Mouse (Mus musculus) neural tube, embryonic 12.5 days (tissue): ENCODE data around the gene Gm4767. TPM values are rescaled to one million over a fixed set of nuclear protein-coding genes. Genes with fewer than 3 reads are reported as not detected.
A peak's percentile ranks its signal among the peaks of the same experiment; 100 is the strongest.
"Not testable (repeated sequence)": the region's sequence is repeated elsewhere in the genome, so short reads cannot be mapped to it uniquely, and the experiment has no call there.

Experiments
- ATAC-seq: fragments of 200-750 bp; cut with Nextera tagmentation; 2 replicates; pipeline ENCODE4 v1.8.0; 2017; ENCODE audit warnings: low read depth, mild to moderate bottlenecking, moderate TSS enrichment, moderate library complexity; ENCODE audit not compliant: low FRiP score
- H3K27ac ChIP-seq: fragments of 300-500 bp; sonication (generic); 2 replicates; pipeline ENCODE4 v1.5.1; 2016
- H3K27me3 ChIP-seq: fragments of 300-500 bp; sonication (generic); replicated peaks from 2 replicates; pipeline ENCODE4 v1.6.1; 2016; ENCODE audit warnings: mild to moderate bottlenecking
- H3K36me3 ChIP-seq: fragments of 300-500 bp; sonication (generic); 2 replicates; pipeline ENCODE4 v1.6.1; 2016; ENCODE audit warnings: mild to moderate bottlenecking
- H3K4me1 ChIP-seq: fragments of 300-500 bp; sonication (generic); 2 replicates; pipeline ENCODE4 v1.6.1; 2016
- H3K4me2 ChIP-seq: fragments of 300-500 bp; sonication (generic); replicated peaks from 2 replicates; pipeline ENCODE4 v1.6.1; 2016; ENCODE audit warnings: mild to moderate bottlenecking
- H3K4me3 ChIP-seq: fragments of 300-500 bp; sonication (generic); 2 replicates; pipeline ENCODE4 v1.5.1; 2016
- H3K9ac ChIP-seq: fragments of 300-500 bp; sonication (generic); 2 replicates; pipeline ENCODE4 v1.6.1; 2016; ENCODE audit warnings: mild to moderate bottlenecking
- H3K9me3 ChIP-seq: fragments of 300-500 bp; sonication (generic); 2 replicates; pipeline ENCODE4 v1.6.1; 2016; ENCODE audit warnings: mild to moderate bottlenecking
- WGBS: fragments of 180-500 bp; shearing (Covaris S2); methylation state at CpG from one replicate; pipeline ENCODE4 v1.1.7; 2016; 5-methylcytosine and 5-hydroxymethylcytosine counted together
- polyA plus RNA-seq: library from polyadenylated mRNA; unstranded; fragments of >200 nt; fragmentation: Nextera tagmentation; extraction: Ambion mirVana; gene quantifications from 2 replicates; pipeline ENCODE4 v1.2.1, GENCODE M21; 2016

Gm4767 gene
- 2.5 and 2.9 TPM in 2 replicates for polyA plus RNA-seq

GRCm38 (mm10) chr10:81811899-81812298 is at the start of gene Gm4767:
Gene Gm4767, plus strand, starts transcription at chr10:81812186.
- not testable (repeated sequence) for H3K4me1 ChIP-seq, H3K9me3 ChIP-seq, H3K27ac ChIP-seq, H3K4me2 ChIP-seq, H3K36me3 ChIP-seq, H3K4me3 ChIP-seq, ATAC-seq, H3K27me3 ChIP-seq, H3K9ac ChIP-seq
- WGBS, result 23% methylated on average over 18 of the region's 20 CpGs

GRCm38 (mm10) chr10:81770506-81771403 is 41.2 kb upstream of the Gm4767 start, which contains the start of gene Gm3055:
Gene Gm3055, minus strand, starts transcription at chr10:81771161.
- no CpG with 5 or more reads among the region's 43 CpGs for WGBS

GRCm38 (mm10) chr10:81771404-81771777 is 40.6 kb upstream of the Gm4767 start:
- peak; percentile 63 for ATAC-seq
- H3K27ac ChIP-seq, H3K36me3 ChIP-seq, H3K27me3 ChIP-seq, H3K4me1 ChIP-seq, H3K4me2 ChIP-seq, H3K4me3 ChIP-seq, H3K9me3 ChIP-seq, H3K9ac ChIP-seq: not testable (repeated sequence)
- no CpG with 5 or more reads among the region's 3 CpGs for WGBS

More at GRCm38 (mm10) chr10:81770506-81771403, 41.2 kb upstream of the Gm4767 start, which contains the start of gene Gm3055:
- H3K9ac ChIP-seq, H3K4me3 ChIP-seq, H3K27ac ChIP-seq, H3K9me3 ChIP-seq, H3K4me1 ChIP-seq, H3K36me3 ChIP-seq, H3K27me3 ChIP-seq, H3K4me2 ChIP-seq: not testable (repeated sequence)
- ATAC-seq, result peak; percentile 97

- H3K4me3 ChIP-seq, H3K9ac ChIP-seq, H3K4me2 ChIP-seq, H3K27me3 ChIP-seq, H3K4me1 ChIP-seq, H3K9me3 ChIP-seq, H3K36me3 ChIP-seq, H3K27ac ChIP-seq, ATAC-seq: not testable (repeated sequence)
- no CpG with 5 or more reads among the region's 18 CpGs for whole genome bisulfite sequencing
Observed at GRCm38 (mm10) chr10:81846219-81846618, 34.2 kb downstream of the Gm4767 start.

GRCm38 (mm10) chr10:81863409-81864407 is 51.7 kb downstream of the Gm4767 start, which contains the start of gene Gm32687:
Gene Gm32687, plus strand, starts transcription at chr10:81863934.
- ATAC-seq, result peak; percentile 100
- not testable (repeated sequence) for H3K4me3 ChIP-seq, H3K9me3 ChIP-seq, H3K9ac ChIP-seq, H3K27ac ChIP-seq, H3K36me3 ChIP-seq, H3K27me3 ChIP-seq, H3K4me1 ChIP-seq, H3K4me2 ChIP-seq
- 21% methylated on average over 5 of the region's 49 CpGs for WGBS

Other genes with a start within 250 kb of the Gm4767 start
- 18.1 and 19.6 TPM in 2 replicates for gene Tle2, start 237.6 kb upstream of the Gm4767 start, polyA plus RNA-seq
- gene Tle6, start 211.1 kb upstream of the Gm4767 start, polyA plus RNA-seq, result 6.4 and 7.3 TPM in 2 replicates
- gene BC025920, start 205.9 kb upstream of the Gm4767 start, polyA plus RNA-seq, result 1.4 and 2.3 TPM in 2 replicates
- gene Sirt6, start 184.4 kb upstream of the Gm4767 start, polyA plus RNA-seq, result 53.3 and 56.6 TPM in 2 replicates
- gene Ankrd24, start 183.6 kb upstream of the Gm4767 start, polyA plus RNA-seq, result 8.8 and 9.0 TPM in 2 replicates
- gene Gm10778, start 163.1 kb upstream of the Gm4767 start, polyA plus RNA-seq, result 6.1 and 6.2 TPM in 2 replicates
- gene Zfp433, start 107.4 kb upstream of the Gm4767 start, polyA plus RNA-seq, result 18.1 and 21.9 TPM in 2 replicates
- 9.2 and 14.6 TPM in 2 replicates for gene Gm3055, start 41.0 kb upstream of the Gm4767 start, polyA plus RNA-seq
- gene Gm32687, start 51.7 kb downstream of the Gm4767 start, polyA plus RNA-seq, result 11.1 and 14.4 TPM in 2 replicates
- gene Zfp781, start 118.3 kb downstream of the Gm4767 start, polyA plus RNA-seq, result 5.2 and 5.9 TPM in 2 replicates
- 12.9 and 14.7 TPM in 2 replicates for gene Zfp873, start 235.9 kb downstream of the Gm4767 start, polyA plus RNA-seq